Mouse (Mus musculus): ENCODE results near the gene Pkn1. TPM values are rescaled to one million over a fixed set of nuclear protein-coding genes. Genes with fewer than 3 reads are reported as not detected.

The Pkn1 gene
- total RNA-seq, 1 experiment, result 24.7 TPM

DNA sequence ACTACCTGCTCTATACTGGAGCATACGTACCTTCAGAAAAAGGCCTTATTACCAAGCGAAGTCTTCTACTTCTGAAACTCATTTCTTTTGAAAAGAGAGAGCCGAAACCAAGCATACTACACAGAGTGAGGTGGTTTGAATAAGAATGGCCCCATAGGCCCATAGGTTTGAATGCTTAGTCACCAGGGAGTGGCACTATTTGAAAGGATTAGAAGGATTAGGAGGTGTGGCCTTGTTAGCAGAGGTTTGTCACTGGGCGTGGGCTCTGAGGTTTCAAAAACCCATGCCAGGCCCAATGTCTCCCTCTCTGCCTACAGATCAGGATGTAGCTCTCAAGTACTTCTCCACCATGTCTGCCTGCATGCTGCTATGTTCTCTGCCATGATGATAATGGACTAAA, 50.9 kb downstream of the Pkn1 start:
- Histone ChIP-seq H3K4me1 (ENCODE audit: control insufficient read depth in 2 of 2, insufficient read depth in 2 of 2, low read length in 2 of 2, poor library complexity in 1 of 2) (peaks cover 0 to 2% of the 10 kb centered on the region in 2 experiments; a peak in 1 of 4 replicates), H3K36me3 (ENCODE audit: control insufficient read depth, insufficient read depth, low read length, poor library complexity, severe bottlenecking) (no peaks in the 10 kb centered on the region), H3K9ac (ENCODE audit: insufficient read depth, low read depth, low read length, poor library complexity, severe bottlenecking) (no peak overlapping the region), H3K27ac (ENCODE audit: insufficient read depth, low read depth, low read length, poor library complexity, severe bottlenecking) (no peak overlapping the region), H3K4me3 (ENCODE audit: insufficient read depth in 1 of 2, low read depth in 1 of 2, low read length in 2 of 2, poor library complexity in 1 of 2, severe bottlenecking in 1 of 2) (no peak overlapping the region), H3K9me3 (ENCODE audit: control insufficient read depth, insufficient read depth, low read depth, low read length) (no peaks in the 10 kb centered on the region)
- TF ChIP-seq ZNF384 (IDR thresholded peaks at IDR 0.05; ENCODE audit: low read depth, low read length) (no peak), HCFC1 (IDR thresholded peaks at IDR 0.05; ENCODE audit: borderline replicate concordance, insufficient read depth, low read length) (no peak), MAFK (IDR thresholded peaks at IDR 0.05; ENCODE audit: insufficient read depth, low read depth, low read length) (no peak), ZC3H11A (IDR thresholded peaks at IDR 0.05; ENCODE audit: borderline replicate concordance, low read depth, low read length) (no peak), CHD2 (IDR thresholded peaks at IDR 0.05; ENCODE audit: low read depth, low read length) (no peak)
- no peak for DNase-seq (ENCODE audit: low read depth, low spot score)
- in situ Hi-C loops (cut with MboI; ENCODE audit: low sequenced_read_pairs in 2 of 2, unreplicated experiment in 2 of 2), result no loop called here

- in situ Hi-C loops (cut with MboI; ENCODE audit: low sequenced_read_pairs in 2 of 2, unreplicated experiment in 2 of 2), result no loop called here
Observed at GRCm38 (mm10) chr8:83647511-83647910, 51.5 kb downstream of the Pkn1 start.

DNA sequence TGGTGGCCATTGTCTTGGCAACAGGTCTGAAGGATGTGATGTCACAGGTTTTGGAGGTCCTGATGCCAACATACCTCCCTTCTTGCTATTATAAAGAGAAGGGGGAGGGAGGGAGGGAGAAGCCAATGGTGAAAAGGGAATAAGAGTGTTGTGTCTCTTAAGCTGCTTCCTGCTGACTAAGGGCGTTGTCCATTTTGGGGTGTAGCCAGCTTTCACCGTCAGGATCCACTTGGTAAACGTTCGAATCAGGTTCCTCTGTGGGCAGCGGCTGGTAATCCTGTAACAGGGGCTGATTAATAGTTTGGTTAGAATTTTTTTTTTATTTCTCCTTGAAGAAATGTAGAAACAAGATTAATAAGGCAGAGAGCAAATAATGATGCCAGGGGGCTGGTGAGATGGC, 59.3 kb downstream of the Pkn1 start:
- Histone ChIP-seq H3K4me1 (ENCODE audit: control insufficient read depth in 2 of 2, insufficient read depth in 2 of 2, low read length in 2 of 2, poor library complexity in 1 of 2) (no peaks in the 10 kb centered on the region), H3K9me3 (ENCODE audit: control insufficient read depth, insufficient read depth, low read depth, low read length) (no peaks in the 10 kb centered on the region), H3K4me3 (ENCODE audit: insufficient read depth in 1 of 2, low read depth in 1 of 2, low read length in 2 of 2, poor library complexity in 1 of 2, severe bottlenecking in 1 of 2) (no peak overlapping the region), H3K36me3 (ENCODE audit: control insufficient read depth, insufficient read depth, low read length, poor library complexity, severe bottlenecking) (no peaks in the 10 kb centered on the region), H3K9ac (ENCODE audit: insufficient read depth, low read depth, low read length, poor library complexity, severe bottlenecking) (no peak overlapping the region), H3K27ac (ENCODE audit: insufficient read depth, low read depth, low read length, poor library complexity, severe bottlenecking) (no peak overlapping the region)
- TF ChIP-seq CHD2 (IDR thresholded peaks at IDR 0.05; ENCODE audit: low read depth, low read length) (no peak), MAFK (IDR thresholded peaks at IDR 0.05; ENCODE audit: insufficient read depth, low read depth, low read length) (no peak), ZNF384 (IDR thresholded peaks at IDR 0.05; ENCODE audit: low read depth, low read length) (no peak), ZC3H11A (IDR thresholded peaks at IDR 0.05; ENCODE audit: borderline replicate concordance, low read depth, low read length) (no peak), HCFC1 (IDR thresholded peaks at IDR 0.05; ENCODE audit: borderline replicate concordance, insufficient read depth, low read length) (no peak)
- no peak for DNase-seq (ENCODE audit: low read depth, low spot score)
- in situ Hi-C loops (cut with MboI; ENCODE audit: low sequenced_read_pairs in 2 of 2, unreplicated experiment in 2 of 2), result no loop called here

More at GRCm38 (mm10) chr8:83647511-83647910, 51.5 kb downstream of the Pkn1 start:
- no peak for TF ChIP-seq MAFK (IDR thresholded peaks at IDR 0.05; ENCODE audit: insufficient read depth, low read depth, low read length)
- H3K27ac ChIP-seq (ENCODE audit: insufficient read depth, low read depth, low read length, poor library complexity, severe bottlenecking), result no peak overlapping the region
- no peak overlapping the region; the same call in 1 of the 2 replicates for H3K9ac ChIP-seq (ENCODE audit: insufficient read depth, low read depth, low read length, poor library complexity, severe bottlenecking)
- DNase-seq (ENCODE audit: low read depth, low spot score), result no peak
- H3K36me3 ChIP-seq (ENCODE audit: control insufficient read depth, insufficient read depth, low read length, poor library complexity, severe bottlenecking), result no peaks in the 10 kb centered on the region
- H3K9me3 ChIP-seq (ENCODE audit: control insufficient read depth, insufficient read depth, low read depth, low read length), result no peaks in the 10 kb centered on the region
- peak overlapping the region; percentile 26 to 43; a peak in 3 of 4 replicates for H3K4me3 ChIP-seq (ENCODE audit: insufficient read depth in 1 of 2, low read depth in 1 of 2, low read length in 2 of 2, poor library complexity in 1 of 2, severe bottlenecking in 1 of 2)
- peaks cover 0 to 2% of the 10 kb centered on the region in 2 experiments; a peak in 1 of 4 replicates for H3K4me1 ChIP-seq (ENCODE audit: control insufficient read depth in 2 of 2, insufficient read depth in 2 of 2, low read length in 2 of 2, poor library complexity in 1 of 2)

DNA sequence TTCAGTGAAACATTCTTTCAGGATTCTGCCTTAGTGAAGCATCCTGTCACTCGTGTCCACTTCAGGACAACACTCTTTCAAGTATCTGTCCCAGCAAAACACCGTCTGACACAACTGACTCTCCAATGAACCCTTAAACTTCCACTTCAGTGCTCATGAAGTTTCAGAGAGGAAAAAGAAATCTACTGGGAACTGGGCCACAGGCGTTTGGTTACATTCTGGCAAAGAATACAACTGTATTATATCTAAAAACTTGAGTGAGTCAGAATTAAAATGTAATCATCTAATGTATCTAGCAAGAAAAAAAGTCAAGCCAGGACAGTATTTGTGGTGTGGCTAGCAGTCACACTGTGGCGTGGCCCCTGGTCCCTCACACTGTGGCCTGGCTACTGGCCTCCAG, 60.1 kb downstream of the Pkn1 start:
- Histone ChIP-seq H3K27ac (ENCODE audit: insufficient read depth, low read depth, low read length, poor library complexity, severe bottlenecking) (no peak overlapping the region), H3K4me3 (ENCODE audit: insufficient read depth in 1 of 2, low read depth in 1 of 2, low read length in 2 of 2, poor library complexity in 1 of 2, severe bottlenecking in 1 of 2) (no peak overlapping the region), H3K36me3 (ENCODE audit: control insufficient read depth, insufficient read depth, low read length, poor library complexity, severe bottlenecking) (no peaks in the 10 kb centered on the region), H3K9me3 (ENCODE audit: control insufficient read depth, insufficient read depth, low read depth, low read length) (no peaks in the 10 kb centered on the region), H3K4me1 (ENCODE audit: control insufficient read depth in 2 of 2, insufficient read depth in 2 of 2, low read length in 2 of 2, poor library complexity in 1 of 2) (no peaks in the 10 kb centered on the region), H3K9ac (ENCODE audit: insufficient read depth, low read depth, low read length, poor library complexity, severe bottlenecking) (no peak overlapping the region)
- in situ Hi-C loops (cut with MboI; ENCODE audit: low sequenced_read_pairs in 2 of 2, unreplicated experiment in 2 of 2), result no loop called here
- no peak for DNase-seq (ENCODE audit: low read depth, low spot score)
- TF ChIP-seq ZNF384 (IDR thresholded peaks at IDR 0.05; ENCODE audit: low read depth, low read length), result no peak
- TF ChIP-seq ZC3H11A (IDR thresholded peaks at IDR 0.05; ENCODE audit: borderline replicate concordance, low read depth, low read length), result no peak
- TF ChIP-seq HCFC1 (IDR thresholded peaks at IDR 0.05; ENCODE audit: borderline replicate concordance, insufficient read depth, low read length), result no peak

GRCm38 (mm10) chr8:83632083-83632707, 66.8 kb downstream of the Pkn1 start:
- no peak overlapping the region for H3K27ac ChIP-seq (ENCODE audit: insufficient read depth, low read depth, low read length, poor library complexity, severe bottlenecking)
- H3K9ac ChIP-seq (ENCODE audit: insufficient read depth, low read depth, low read length, poor library complexity, severe bottlenecking), result no peak overlapping the region
- in situ Hi-C loops (cut with MboI; ENCODE audit: low sequenced_read_pairs in 2 of 2, unreplicated experiment in 2 of 2), result no loop called here
- H3K4me3 ChIP-seq (ENCODE audit: insufficient read depth in 1 of 2, low read depth in 1 of 2, low read length in 2 of 2, poor library complexity in 1 of 2, severe bottlenecking in 1 of 2), result no peak overlapping the region
- TF ChIP-seq ZNF384 (IDR thresholded peaks at IDR 0.05; ENCODE audit: low read depth, low read length), result no peak
- TF ChIP-seq CHD2 (IDR thresholded peaks at IDR 0.05; ENCODE audit: low read depth, low read length), result no peak
- no peak for TF ChIP-seq MAFK (IDR thresholded peaks at IDR 0.05; ENCODE audit: insufficient read depth, low read depth, low read length)
- no peak for TF ChIP-seq HCFC1 (IDR thresholded peaks at IDR 0.05; ENCODE audit: borderline replicate concordance, insufficient read depth, low read length)
- no peak for TF ChIP-seq ZC3H11A (IDR thresholded peaks at IDR 0.05; ENCODE audit: borderline replicate concordance, low read depth, low read length)
- H3K4me1 ChIP-seq (ENCODE audit: control insufficient read depth in 2 of 2, insufficient read depth in 2 of 2, low read length in 2 of 2, poor library complexity in 1 of 2), result no peaks in the 10 kb centered on the region
- no peak for DNase-seq (ENCODE audit: low read depth, low spot score)
- H3K36me3 ChIP-seq (ENCODE audit: control insufficient read depth, insufficient read depth, low read length, poor library complexity, severe bottlenecking), result no peaks in the 10 kb centered on the region
- no peaks in the 10 kb centered on the region for H3K9me3 ChIP-seq (ENCODE audit: control insufficient read depth, insufficient read depth, low read depth, low read length)

Data from ES-E14 (cell line).